Mouse (Mus musculus) brain, embryonic 14.5 days (tissue): ENCODE results near the gene Aes.

Experiments
- CTCF ChIP-seq: fragments of 200-500 bp; IDR thresholded peaks from 2 replicates; pipeline ENCODE4 v1.5.1; 2012; ENCODE audit warnings: inconsistent platforms, mild to moderate bottlenecking, moderate library complexity, borderline replicate concordance; ENCODE audit not compliant: insufficient read depth, insufficient read length; ENCODE audit errors: extremely low read depth
- POLR2A ChIP-seq: fragments of 200-500 bp; IDR thresholded peaks from 2 replicates; pipeline ENCODE4 v1.6.1; 2012; ENCODE audit warnings: mild to moderate bottlenecking, inconsistent platforms, borderline replicate concordance; ENCODE audit not compliant: poor library complexity, insufficient read depth, insufficient read length, severe bottlenecking; ENCODE audit errors: extremely low read depth

DNA sequence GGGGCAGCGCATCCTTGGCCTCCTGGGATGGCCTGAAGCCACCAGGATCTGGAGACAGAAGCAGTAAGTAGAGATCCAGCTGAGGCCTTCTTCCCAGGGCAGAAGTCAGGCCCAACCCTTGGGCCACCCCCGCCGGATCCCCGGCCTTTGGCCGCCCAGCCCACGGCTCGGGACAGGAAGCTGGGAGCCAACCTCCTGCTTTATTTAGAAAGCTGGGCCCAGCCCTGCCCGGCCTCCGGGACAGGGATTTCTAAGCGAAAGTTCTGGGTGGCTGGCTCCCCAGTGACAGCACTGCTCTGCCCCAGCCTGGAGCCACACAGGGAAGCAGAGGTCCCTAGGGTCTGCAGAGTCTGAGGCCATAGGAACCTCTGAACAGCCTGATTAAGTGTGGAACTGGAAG lies 17.5 kb upstream of the Aes start:
- TF ChIP-seq CTCF: no peak
- TF ChIP-seq POLR2A: no peak
